Mouse (Mus musculus) MEL (cell line): Measurements from ENCODE around the gene Olfr287. TPM values are rescaled to one million over a fixed set of nuclear protein-coding genes. Genes with fewer than 3 reads are reported as not detected.

Source experiments
- DNase-seq: peaks from one replicate; pipeline ENCODE4 v3.0.0; 2011; ENCODE audit warnings: low read depth, low spot score
- H3K27ac ChIP-seq: 2 replicates; pipeline ENCODE4 v1.5.1; 2012; ENCODE audit warnings: low read depth, mild to moderate bottlenecking, control low read depth, low read length, moderate library complexity; ENCODE audit not compliant: control insufficient read depth
- H3K27me3 ChIP-seq, 2 experiments: fragments of 150-350 bp in 1 of 2; sonication (generic) in 1 of 2; 2 replicates each; pipeline ENCODE4 v1.6.1; 2012; ENCODE audit warnings: low read length in 2 of 2, mild to moderate bottlenecking in 2 of 2, improper control_type of control experiment in 1 of 2, moderate library complexity in 1 of 2; ENCODE audit not compliant: insufficient read depth in 2 of 2, control insufficient read depth in 1 of 2
- H3K36me3 ChIP-seq, 2 experiments: 2 replicates each; pipeline ENCODE4 v1.6.1; 2012 to 2014; ENCODE audit warnings: low read length in 2 of 2, improper control_type of control experiment in 1 of 2, inconsistent platforms in 1 of 2, mild to moderate bottlenecking in 1 of 2; ENCODE audit not compliant: insufficient read depth in 2 of 2, control insufficient read depth in 1 of 2
- H3K4me1 ChIP-seq, 2 experiments: fragments of 150-350 bp in 1 of 2; sonication (generic) in 1 of 2; 2 replicates each; pipeline ENCODE4 v1.6.1; 2012; ENCODE audit warnings: low read length in 2 of 2, improper control_type of control experiment in 1 of 2, mild to moderate bottlenecking in 1 of 2; ENCODE audit not compliant: insufficient read depth in 2 of 2, control insufficient read depth in 1 of 2
- H3K4me3 ChIP-seq, 2 experiments: fragments of 150-350 bp in 1 of 2; sonication (generic) in 1 of 2; 2 replicates each; pipeline ENCODE4 v1.5.1; 2012; ENCODE audit warnings: low read depth in 2 of 2, low read length in 2 of 2, mild to moderate bottlenecking in 2 of 2, moderate library complexity in 2 of 2, control low read depth in 1 of 2, improper control_type of control experiment in 1 of 2; ENCODE audit not compliant: control insufficient read depth in 1 of 2, insufficient read depth in 1 of 2
- H3K79me2 ChIP-seq: 2 replicates; pipeline ENCODE4 v1.6.1; 2012; ENCODE audit warnings: mild to moderate bottlenecking, low read length, moderate library complexity; ENCODE audit not compliant: control insufficient read depth, poor library complexity, insufficient read depth
- H3K9ac ChIP-seq: 2 replicates; pipeline ENCODE4 v1.6.1; 2012; ENCODE audit warnings: low read depth, mild to moderate bottlenecking, control low read depth, low read length, moderate library complexity; ENCODE audit not compliant: control insufficient read depth, poor library complexity, severe bottlenecking
- H3K9me3 ChIP-seq: fragments of 150-350 bp; sonication (generic); replicated peaks from 2 replicates; pipeline ENCODE4 v1.6.1; 2012; ENCODE audit warnings: mild to moderate bottlenecking, low read length, improper control_type of control experiment, moderate library complexity; ENCODE audit not compliant: insufficient read depth
- BHLHE40 ChIP-seq: IDR thresholded peaks from 2 replicates; pipeline ENCODE4 v1.6.1; 2012; ENCODE audit warnings: low read depth, mild to moderate bottlenecking, inconsistent platforms, low read length, improper control_type of control experiment, borderline replicate concordance
- ELF1 ChIP-seq: IDR thresholded peaks from 2 replicates; pipeline ENCODE4 v1.6.1; 2014; ENCODE audit warnings: low read depth, mild to moderate bottlenecking, inconsistent platforms, low read length, improper control_type of control experiment, moderate library complexity
- HCFC1 ChIP-seq: IDR thresholded peaks from 2 replicates; pipeline ENCODE4 v1.6.1; 2012; ENCODE audit warnings: low read depth, mild to moderate bottlenecking, inconsistent platforms, low read length, improper control_type of control experiment, moderate library complexity
- KAT2A ChIP-seq: conservative IDR thresholded peaks from 2 replicates; pipeline ENCODE4 v1.6.1; 2012; ENCODE audit warnings: low read depth, low read length, improper control_type of control experiment, inconsistent platforms
- MAX ChIP-seq: IDR thresholded peaks from 2 replicates; pipeline ENCODE4 v1.6.1; 2011; ENCODE audit warnings: low read length, improper control_type of control experiment
- MEF2A ChIP-seq: IDR thresholded peaks from 2 replicates; pipeline ENCODE4 v1.6.1; 2014; ENCODE audit warnings: low read depth, mild to moderate bottlenecking, inconsistent platforms, low read length, improper control_type of control experiment; ENCODE audit not compliant: poor library complexity, insufficient replicate concordance, severe bottlenecking; ENCODE audit errors: extremely low read depth
- NELFE ChIP-seq: IDR thresholded peaks from 2 replicates; pipeline ENCODE4 v1.6.1; 2011; ENCODE audit warnings: low read depth, low read length, improper control_type of control experiment
- POLR2A ChIP-seq, 2 experiments: IDR thresholded peaks; 2 replicates each; pipeline ENCODE4 v1.6.1; 2011 to 2012; ENCODE audit warnings: low read length in 2 of 2, mild to moderate bottlenecking in 2 of 2, control low read depth in 1 of 2, improper control_type of control experiment in 1 of 2, low read depth in 1 of 2, moderate library complexity in 1 of 2; ENCODE audit not compliant: control insufficient read depth in 1 of 2, insufficient read depth in 1 of 2, poor library complexity in 1 of 2
- POLR2AphosphoS2 ChIP-seq: IDR thresholded peaks from 2 replicates; pipeline ENCODE4 v1.6.1; 2011; ENCODE audit warnings: low read length, improper control_type of control experiment
- POLR2AphosphoS5 ChIP-seq: IDR thresholded peaks from 2 replicates; pipeline ENCODE4 v1.6.1; 2012; ENCODE audit warnings: low read depth, borderline replicate concordance, mild to moderate bottlenecking, inconsistent platforms, low read length, moderate library complexity, mixed read lengths
- RCOR1 ChIP-seq: IDR thresholded peaks from 2 replicates; pipeline ENCODE4 v1.6.1; 2012; ENCODE audit warnings: low read depth, mild to moderate bottlenecking, inconsistent platforms, low read length, improper control_type of control experiment
- TCF12 ChIP-seq: IDR thresholded peaks from 2 replicates; pipeline ENCODE4 v1.6.1; 2014; ENCODE audit warnings: low read depth, mild to moderate bottlenecking, inconsistent platforms, low read length, improper control_type of control experiment, moderate library complexity
- UBTF ChIP-seq: IDR thresholded peaks from 2 replicates; pipeline ENCODE4 v1.6.1; 2012; ENCODE audit warnings: low read depth, mild to moderate bottlenecking, inconsistent platforms, low read length, improper control_type of control experiment, moderate library complexity, borderline replicate concordance; ENCODE audit not compliant: insufficient read depth
- USF2 ChIP-seq, 2 experiments: IDR thresholded peaks; 2 replicates each; pipeline ENCODE4 v1.6.1; 2011 to 2012; ENCODE audit warnings: improper control_type of control experiment in 2 of 2, low read length in 2 of 2, borderline replicate concordance in 1 of 2, inconsistent platforms in 1 of 2, low read depth in 1 of 2, mild to moderate bottlenecking in 1 of 2; ENCODE audit not compliant: insufficient read depth in 1 of 2
- ZMIZ1 ChIP-seq: IDR thresholded peaks from 2 replicates; pipeline ENCODE4 v1.6.1; 2012; ENCODE audit warnings: low read depth, mild to moderate bottlenecking, inconsistent platforms, low read length, improper control_type of control experiment, moderate library complexity
- polyA plus RNA-seq, 2 experiments: library from polyadenylated mRNA; stranded (reverse) in 1 of 2; unstranded in 1 of 2; fragments of >175 nt in 1 of 2; fragments of >200 nt in 1 of 2; gene quantifications; 2 replicates each; pipeline versions ENCODE4 v1.2.1 to v1.2.4; 2012; ENCODE audit warnings: low replicate concordance in 2 of 2, low read depth in 1 of 2; ENCODE audit not compliant: insufficient read length in 2 of 2, insufficient read depth in 1 of 2, missing spikeins in 1 of 2
- total RNA-seq: library from RNA; depleted of rRNA; stranded (reverse); fragments of 300-350 nt; gene quantifications from 2 replicates; pipeline ENCODE4 v1.2.3, GENCODE M21; 2012

The Olfr287 gene
- total and polyA plus RNA-seq, 3 experiments = not detected

DNA sequence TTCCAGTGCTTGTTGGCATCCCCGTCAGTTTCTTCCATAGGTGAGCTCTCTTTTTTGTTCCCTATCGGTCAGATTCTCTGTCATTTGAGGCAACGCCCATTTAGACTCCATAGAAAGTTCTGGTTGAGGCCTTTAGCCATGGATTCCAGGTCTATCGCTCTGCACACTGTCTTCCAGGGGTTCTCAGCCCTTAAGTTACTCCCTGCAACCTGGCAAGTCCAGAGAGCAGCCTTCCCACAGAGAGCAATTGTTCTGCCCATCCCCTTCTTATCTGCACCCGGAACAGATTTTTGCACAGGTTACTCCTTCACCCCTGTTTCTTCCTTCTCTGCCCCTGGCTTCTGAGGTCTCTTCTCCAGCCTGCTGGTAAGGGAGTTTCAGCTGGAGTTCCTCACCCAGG lies 48.7 kb downstream of the Olfr287 start:
- DNase-seq = no peak
- Histone ChIP-seq H3K27ac (no peak overlapping the region), H3K4me1 (no peaks in the 10 kb centered on the region), H3K27me3 (peaks cover 27 to 35% of the 10 kb centered on the region in 2 experiments), H3K9ac (no peak overlapping the region), H3K79me2 (no peaks in the 10 kb centered on the region), H3K4me3 (no peak overlapping the region), H3K9me3 (no peaks in the 10 kb centered on the region), H3K36me3 (no peaks in the 10 kb centered on the region)
- no peak for TF ChIP-seq HCFC1
- TF ChIP-seq POLR2A (IDR thresholded peaks at IDR 0.05; ENCODE audit: control insufficient read depth in 1 of 2, insufficient read depth in 1 of 2, low read depth in 1 of 2, low read length in 2 of 2, poor library complexity in 1 of 2) = no peak
- no peak for TF ChIP-seq MAX
- TF ChIP-seq TCF12 = no peak

DNA sequence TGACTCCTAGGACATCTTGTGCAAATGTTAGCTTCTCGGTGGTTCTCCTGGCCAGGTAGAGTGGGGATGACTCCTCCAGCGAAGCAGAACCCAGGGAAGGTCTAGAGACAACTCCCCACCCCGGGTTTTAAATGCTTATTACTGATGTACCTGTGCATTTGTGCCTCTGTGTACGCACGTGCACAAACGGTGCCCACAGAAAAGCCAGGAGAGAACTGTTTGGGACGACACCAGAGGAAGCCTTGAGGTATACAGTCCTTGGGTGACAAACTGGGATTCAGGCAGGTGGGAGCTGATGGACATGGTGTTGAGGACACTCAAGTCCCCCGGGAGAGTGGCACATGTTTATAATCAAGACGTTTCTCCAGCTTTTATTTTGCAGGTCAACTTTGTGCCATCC lies 49.9 kb downstream of the Olfr287 start:
- H3K9ac ChIP-seq = no peak overlapping the region
- H3K4me1 ChIP-seq = no peaks in the 10 kb centered on the region
- H3K9me3 ChIP-seq = no peaks in the 10 kb centered on the region
- no peaks in the 10 kb centered on the region for H3K79me2 ChIP-seq
- H3K27ac ChIP-seq = no peak overlapping the region
- no peak for TF ChIP-seq USF2 (IDR thresholded peaks at IDR 0.05; ENCODE audit: borderline replicate concordance in 1 of 2, insufficient read depth in 1 of 2, low read depth in 1 of 2, low read length in 2 of 2)
- no peak for TF ChIP-seq ZMIZ1
- no peak for TF ChIP-seq POLR2AphosphoS5
- no peak for TF ChIP-seq KAT2A
- no peak for TF ChIP-seq POLR2AphosphoS2
- TF ChIP-seq RCOR1 = no peak
- no peak for TF ChIP-seq UBTF
- TF ChIP-seq MEF2A = no peak
- TF ChIP-seq ELF1 = no peak
- no peak for TF ChIP-seq NELFE
- TF ChIP-seq TCF12 = no peak
- TF ChIP-seq POLR2A (IDR thresholded peaks at IDR 0.05; ENCODE audit: control insufficient read depth in 1 of 2, insufficient read depth in 1 of 2, low read depth in 1 of 2, low read length in 2 of 2, poor library complexity in 1 of 2) = no peak
- no peak for TF ChIP-seq BHLHE40
- no peaks in the 10 kb centered on the region for H3K36me3 ChIP-seq
- no peak overlapping the region for H3K4me3 ChIP-seq
- no peak for DNase-seq
- peaks cover 31 to 33% of the 10 kb centered on the region in 2 experiments for H3K27me3 ChIP-seq
